Mouse (Mus musculus) G1E (cell line): ENCODE data around the gene Fxyd1. TPM values are rescaled to one million over a fixed set of nuclear protein-coding genes. Genes with fewer than 3 reads are reported as not detected.

Experiments
- ATAC-seq: 2 replicates; pipeline ENCODE4 v1.8.0; 2016; ENCODE audit warnings: mild to moderate bottlenecking; ENCODE audit not compliant: insufficient number of reproducible peaks, poor library complexity, low FRiP score, severe bottlenecking; ENCODE audit errors: extremely low read depth
- DNase-seq: peaks from one replicate; pipeline ENCODE4 v3.0.0; 2012; ENCODE audit warnings: low spot score
- H3K27me3 ChIP-seq: 2 replicates; pipeline ENCODE4 v1.6.1; 2012; ENCODE audit warnings: mild to moderate bottlenecking, low read length, inconsistent platforms; ENCODE audit not compliant: insufficient read depth
- H3K36me3 ChIP-seq: replicated peaks from 2 replicates; pipeline ENCODE3; 2012; ENCODE audit warnings: mild to moderate bottlenecking, inconsistent platforms
- H3K4me1 ChIP-seq: 2 replicates; pipeline ENCODE4 v1.6.1; 2012; ENCODE audit warnings: low read depth, low read length, inconsistent platforms, mixed read lengths; ENCODE audit not compliant: insufficient read depth
- H3K4me3 ChIP-seq: 2 replicates; pipeline ENCODE4 v1.5.1; 2012; ENCODE audit warnings: low read depth, mild to moderate bottlenecking, inconsistent platforms, low read length, moderate library complexity, mixed read lengths
- H3K9me3 ChIP-seq: replicated peaks from 2 replicates; pipeline ENCODE4 v1.6.1; 2012; ENCODE audit warnings: inconsistent platforms
- CTCF ChIP-seq: IDR thresholded peaks from 2 replicates; pipeline ENCODE4 v1.5.1; 2012; ENCODE audit warnings: low read depth, low read length, inconsistent platforms, mixed read lengths
- GATA1 ChIP-seq: IDR thresholded peaks from 2 replicates; pipeline ENCODE4 v1.6.1; 2012; ENCODE audit warnings: borderline replicate concordance, low read length, inconsistent platforms, mixed read lengths
- GATA2 ChIP-seq: IDR thresholded peaks from 2 replicates; pipeline ENCODE4 v1.6.1; 2012; ENCODE audit warnings: low read depth, low read length, inconsistent platforms, borderline replicate concordance
- POLR2AphosphoS5 ChIP-seq: IDR thresholded peaks from 2 replicates; pipeline ENCODE4 v1.6.1; 2012; ENCODE audit warnings: low read depth, low read length, inconsistent platforms; ENCODE audit not compliant: insufficient replicate concordance
- TAL1 ChIP-seq: conservative IDR thresholded peaks from 2 replicates; pipeline ENCODE4 v1.6.1; 2012; ENCODE audit warnings: low read depth, low read length, inconsistent platforms, mixed read lengths
- polyA plus RNA-seq: library from polyadenylated mRNA; stranded (reverse); fragments of >175 nt; gene quantifications from 2 replicates; pipeline ENCODE4 v1.2.3, GENCODE M21; 2012
- total RNA-seq, 2 experiments: library from RNA; stranded (forward) in 1 of 2; stranded (reverse) in 1 of 2; fragments of 200-1000 nt in 1 of 2; fragments of >200 nt in 1 of 2; fragmentation: Nextera tagmentation in 1 of 2; gene quantifications; 2 replicates each; pipeline ENCODE4 v1.2.3; 2014 to 2017

Fxyd1 gene
- total and polyA plus RNA-seq, 3 experiments, result not detected

DNA sequence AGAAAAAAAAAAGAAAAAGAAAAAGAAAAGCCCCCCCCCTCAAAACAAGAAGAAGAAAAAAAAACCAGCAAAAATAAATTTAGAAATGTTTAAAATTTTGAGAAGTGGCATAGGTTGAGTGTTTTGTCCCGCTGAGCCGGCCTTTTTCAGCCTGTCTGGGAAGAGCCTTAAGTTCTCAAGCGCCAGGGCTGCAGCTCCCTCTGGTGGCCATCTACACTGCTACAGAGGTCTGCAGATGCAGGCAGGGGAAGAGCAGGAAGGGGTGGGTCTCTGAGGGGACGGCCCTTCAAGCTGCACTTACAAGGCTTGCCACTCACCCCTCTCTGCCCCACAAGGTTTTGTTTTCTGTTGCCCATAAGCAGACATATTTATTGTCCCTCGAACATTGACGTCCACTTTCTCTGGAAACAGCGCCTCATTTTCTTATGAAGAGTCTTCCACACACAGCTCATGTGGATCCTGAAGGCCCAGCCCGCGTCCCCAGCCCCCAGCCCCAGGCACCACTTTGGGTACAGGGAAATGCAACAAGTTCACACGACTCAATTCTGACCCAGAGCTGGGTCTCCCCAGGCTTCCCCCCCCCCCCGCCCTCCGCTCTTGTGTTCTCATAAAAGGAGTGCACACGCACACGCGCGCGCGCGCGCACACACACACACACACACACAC is 40.7 kb upstream of the Fxyd1 start:
- DNase-seq (peak; percentile 47), ATAC-seq (no peak)
- Histone ChIP-seq H3K9me3 (peaks cover 27% of the 10 kb centered on the region), H3K4me1 (no peaks in the 10 kb centered on the region), H3K36me3 (no peaks in the 10 kb centered on the region), H3K27me3 (peaks cover 2% of the 10 kb centered on the region; the same call in 1 of the 2 replicates), H3K4me3 (no peak overlapping the region)
- TF ChIP-seq CTCF (0 out of 2 replicates have a peak, but pooled peaks have one; percentile 19), GATA2 (no peak)

DNA sequence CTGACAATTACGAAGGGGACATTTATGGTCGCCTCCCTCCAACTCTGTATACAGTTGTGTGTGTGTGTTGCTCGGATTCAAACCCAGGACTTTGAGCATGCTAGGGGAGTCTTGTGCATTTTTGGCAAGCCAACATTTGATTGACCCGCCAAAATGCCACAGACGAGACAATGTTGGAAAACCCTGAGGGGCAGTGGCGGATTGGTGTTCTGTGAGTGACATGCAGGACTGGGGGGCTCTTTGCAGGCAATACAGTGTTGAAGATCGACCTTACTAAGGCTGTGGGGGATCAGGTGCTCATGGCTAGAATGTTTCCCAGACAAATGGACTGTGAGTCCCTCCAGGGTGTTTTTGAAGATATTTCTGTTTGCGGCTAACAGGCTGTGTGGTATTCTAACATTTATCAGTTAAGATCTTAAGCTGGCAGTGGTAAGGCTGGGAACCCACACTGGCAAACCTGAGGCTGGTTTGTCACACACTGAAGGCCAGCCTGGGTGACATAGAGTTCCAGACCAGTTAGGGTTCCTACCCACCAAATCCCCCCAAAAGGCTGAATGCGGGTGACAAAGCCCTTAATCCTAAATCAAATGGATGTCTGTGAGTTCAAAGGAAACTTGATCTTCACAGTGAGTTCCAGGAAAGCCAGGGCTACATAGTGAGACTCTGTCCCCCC is 40.0 kb upstream of the Fxyd1 start:
- TF ChIP-seq TAL1, result no peak
- TF ChIP-seq POLR2AphosphoS5, result no peak
- TF ChIP-seq GATA2, result no peak
- no peak for TF ChIP-seq GATA1
- no peak for TF ChIP-seq CTCF
- Histone ChIP-seq H3K4me3 (no peak overlapping the region), H3K4me1 (no peaks in the 10 kb centered on the region), H3K27me3 (no peaks in the 10 kb centered on the region), H3K36me3 (no peaks in the 10 kb centered on the region), H3K9me3 (peaks cover 21% of the 10 kb centered on the region)
- DNase-seq, result no peak
- ATAC-seq, result no peak

DNA sequence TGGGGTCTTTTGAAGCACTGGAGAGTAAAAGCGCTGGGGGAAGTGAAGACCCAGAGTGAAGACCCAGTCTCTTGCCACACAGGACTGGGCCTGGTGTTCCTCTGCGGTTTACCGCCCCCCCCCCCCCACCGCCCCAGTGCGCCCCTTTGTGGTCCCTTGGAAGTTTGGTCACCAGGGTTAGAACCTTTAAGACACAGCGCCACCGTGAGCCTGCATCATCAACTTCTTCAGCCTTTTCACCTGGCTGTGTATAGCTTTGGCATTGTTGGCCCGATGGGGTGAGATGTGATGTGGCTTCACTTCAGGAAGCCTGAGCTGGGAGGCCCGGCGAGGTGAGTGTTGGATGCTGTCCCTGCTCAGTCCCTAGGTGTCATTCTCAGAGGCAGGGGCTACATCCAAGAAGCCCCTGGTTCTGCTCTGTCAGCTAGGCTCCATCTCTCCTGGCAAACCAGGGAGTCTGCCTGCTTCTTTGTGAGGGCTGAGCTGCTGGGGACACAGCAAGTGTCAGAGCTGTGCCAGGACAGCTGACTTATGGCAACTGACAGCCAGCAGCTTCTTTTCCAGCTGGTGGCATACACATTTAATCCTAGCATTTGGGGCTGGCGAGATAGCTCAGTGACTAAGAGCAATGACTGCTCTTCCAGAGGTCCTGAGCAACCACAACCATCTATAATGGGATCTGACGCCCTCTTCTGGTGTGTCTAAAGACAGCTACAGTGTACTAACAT is 37.9 kb upstream of the Fxyd1 start:
- H3K36me3 ChIP-seq, result no peaks in the 10 kb centered on the region
- TF ChIP-seq TAL1, result no peak
- no peak for TF ChIP-seq POLR2AphosphoS5
- TF ChIP-seq GATA1, result no peak
- TF ChIP-seq GATA2, result no peak
- no peak for TF ChIP-seq CTCF
- H3K4me1 ChIP-seq, result no peaks in the 10 kb centered on the region
- H3K27me3 ChIP-seq, result no peaks in the 10 kb centered on the region
- ATAC-seq, result no peak
- H3K9me3 ChIP-seq, result peaks cover 21% of the 10 kb centered on the region
- no peak overlapping the region for H3K4me3 ChIP-seq
- DNase-seq, result no peak

DNA sequence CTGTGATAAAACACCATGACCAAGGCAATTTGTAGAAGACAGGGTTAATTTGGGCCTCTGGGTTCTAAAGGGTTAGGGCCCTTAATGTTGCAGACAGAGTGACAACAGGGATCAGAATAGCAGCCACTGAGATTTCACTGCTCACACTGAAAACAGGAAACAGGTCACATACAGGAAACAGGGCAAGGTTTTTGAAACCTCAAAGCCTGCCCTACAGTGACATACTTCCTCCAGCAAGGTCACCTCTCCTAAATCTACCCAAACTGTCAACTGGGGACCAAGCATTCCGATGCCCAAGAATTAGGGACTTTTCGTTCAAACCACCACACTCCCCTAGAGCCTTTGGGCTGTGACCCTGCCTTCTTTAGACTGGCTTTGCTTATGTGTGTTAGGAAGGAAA is 32.7 kb upstream of the Fxyd1 start:
- Histone ChIP-seq H3K4me1 (no peaks in the 10 kb centered on the region), H3K4me3 (no peak overlapping the region), H3K27me3 (no peaks in the 10 kb centered on the region), H3K9me3 (peaks cover 18% of the 10 kb centered on the region), H3K36me3 (no peaks in the 10 kb centered on the region)
- no peak for TF ChIP-seq CTCF
- no peak for TF ChIP-seq GATA1
- no peak for TF ChIP-seq POLR2AphosphoS5
- no peak for TF ChIP-seq GATA2
- TF ChIP-seq TAL1, result no peak
- no peak for ATAC-seq
- no peak for DNase-seq

DNA sequence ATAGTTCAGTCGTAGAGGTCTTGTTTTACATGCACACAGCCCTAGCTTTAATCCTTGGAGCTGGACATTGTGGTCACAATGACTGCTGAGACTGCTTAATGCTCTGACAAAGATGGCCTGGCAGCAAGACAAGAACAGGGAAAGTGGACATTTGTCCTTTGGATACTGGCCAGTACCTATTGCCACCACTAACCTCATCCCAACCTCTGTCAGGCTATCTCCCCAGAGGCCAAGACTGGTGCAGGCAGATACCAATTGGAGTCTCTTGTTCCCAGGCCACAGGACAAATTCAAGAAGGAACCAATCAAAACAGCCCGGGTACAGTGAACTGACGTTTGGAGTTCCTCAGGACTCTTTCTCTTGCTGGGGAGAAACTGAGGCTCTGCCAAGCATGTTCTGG is 31.2 kb upstream of the Fxyd1 start:
- H3K27me3 ChIP-seq, result no peaks in the 10 kb centered on the region
- no peak overlapping the region for H3K4me3 ChIP-seq
- ATAC-seq (no peak), DNase-seq (no peak)
- H3K9me3 ChIP-seq, result peaks cover 19% of the 10 kb centered on the region
- no peaks in the 10 kb centered on the region for H3K36me3 ChIP-seq
- TF ChIP-seq CTCF (no peak), POLR2AphosphoS5 (no peak), GATA1 (no peak), TAL1 (no peak), GATA2 (no peak)
- no peaks in the 10 kb centered on the region for H3K4me1 ChIP-seq

DNA sequence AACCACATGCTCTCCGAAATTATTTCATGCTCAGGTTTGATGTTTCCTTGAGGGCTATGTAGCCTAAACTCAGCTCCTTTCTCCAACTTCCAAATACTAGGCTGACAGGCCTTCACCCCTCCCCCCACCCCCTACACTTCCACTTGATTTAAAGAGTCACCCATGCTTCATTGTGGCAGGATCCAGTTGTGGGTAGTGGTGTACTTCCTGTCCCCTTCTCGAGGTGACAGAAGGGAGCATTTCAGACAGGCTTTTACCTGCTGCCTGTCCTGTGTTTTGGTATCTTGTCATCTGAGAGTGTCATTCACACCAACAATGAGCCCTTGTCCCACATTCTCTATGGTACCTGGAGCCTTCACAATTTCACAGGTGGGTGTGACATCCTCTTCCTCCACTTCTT is 30.3 kb upstream of the Fxyd1 start:
- DNase-seq (no peak), ATAC-seq (no peak)
- Histone ChIP-seq H3K9me3 (peaks cover 20% of the 10 kb centered on the region), H3K36me3 (no peaks in the 10 kb centered on the region), H3K27me3 (no peaks in the 10 kb centered on the region; the same call in 1 of the 2 replicates), H3K4me3 (no peak overlapping the region), H3K4me1 (no peaks in the 10 kb centered on the region)
- TF ChIP-seq CTCF (no peak), TAL1 (no peak), GATA2 (no peak), GATA1 (no peak), POLR2AphosphoS5 (no peak)
